Mouse (Mus musculus): ENCODE data around the gene Sipa1l3. TPM values are rescaled to one million over a fixed set of nuclear protein-coding genes. Genes with fewer than 3 reads are reported as not detected.

The Sipa1l3 gene
- polyA plus RNA-seq, 1 experiment from 2014 or later, result 9.7 TPM

DNA sequence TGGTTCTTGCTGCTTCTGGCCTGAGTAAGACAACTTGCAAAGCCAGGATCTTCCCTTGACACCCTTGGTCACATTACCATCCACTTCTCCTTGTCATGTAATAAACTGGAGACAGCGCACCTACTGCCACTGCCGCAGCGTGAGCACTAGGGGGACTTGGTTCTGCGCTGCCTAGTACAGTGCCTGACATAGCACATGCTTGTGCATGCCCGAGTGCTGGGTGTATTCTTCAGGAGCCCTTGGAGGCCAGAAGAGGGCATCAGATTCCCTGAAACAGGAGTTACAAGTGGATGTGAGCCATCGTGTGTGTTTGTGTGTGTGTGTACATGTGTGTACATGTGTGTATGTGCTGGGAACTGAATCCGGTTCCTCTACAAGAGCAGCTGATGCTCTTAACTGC is 231.0 kb downstream of the Sipa1l3 start:
- Histone ChIP-seq H3K9me3 (ENCODE audit: control insufficient read depth, low read length) (no peaks in the 10 kb centered on the region), H3K4me3 (ENCODE audit: low read depth, low read length) (no peak overlapping the region), H3K27ac (replicated peaks) (no peak overlapping the region), H3K36me3 (ENCODE audit: control insufficient read depth, insufficient read depth, low read length) (no peaks in the 10 kb centered on the region), H3K27me3 (ENCODE audit: control insufficient read depth, insufficient read depth, low read length) (no peaks in the 10 kb centered on the region), H3K9ac (ENCODE audit: low read length) (no peak overlapping the region), H3K4me1 (replicated peaks; ENCODE audit: control insufficient read depth, insufficient read depth) (no peaks in the 10 kb centered on the region), H3K4me2 (replicated peaks; ENCODE audit: low read depth) (no peak overlapping the region)
- no peak for DNase-seq (ENCODE audit: low spot score)
- TF ChIP-seq CTCF (IDR thresholded peaks at IDR 0.05; ENCODE audit: low read depth) (peak; percentile 59), EP300 (optimal IDR thresholded peaks at IDR 0.05) (no peak)
- WGBS, result 74% methylated on average over 7 of the region's 7 CpGs
- no peak; the same call in 1 of the 2 replicates for ATAC-seq (ENCODE audit: low FRiP score, low TSS enrichment)

GRCm38 (mm10) chr7:29284523-29284922 is 233.9 kb downstream of the Sipa1l3 start:
- 73% methylated on average over 6 of the region's 6 CpGs for WGBS
- H3K4me2 ChIP-seq (replicated peaks; ENCODE audit: low read depth), result no peak overlapping the region
- peak; percentile 22 for DNase-seq (ENCODE audit: low spot score)
- H3K4me1 ChIP-seq (replicated peaks; ENCODE audit: control insufficient read depth, insufficient read depth), result no peaks in the 10 kb centered on the region
- H3K27me3 ChIP-seq (ENCODE audit: control insufficient read depth, insufficient read depth, low read length), result 0 out of 2 replicates have a peak, but pooled peaks cover 2% of the 10 kb centered on the region
- H3K36me3 ChIP-seq (ENCODE audit: control insufficient read depth, insufficient read depth, low read length), result no peaks in the 10 kb centered on the region
- H3K27ac ChIP-seq (replicated peaks), result no peak overlapping the region
- H3K9ac ChIP-seq (ENCODE audit: low read length), result no peak overlapping the region
- no peak overlapping the region for H3K4me3 ChIP-seq (ENCODE audit: low read depth, low read length)
- H3K9me3 ChIP-seq (ENCODE audit: control insufficient read depth, low read length), result no peaks in the 10 kb centered on the region
- TF ChIP-seq CTCF (IDR thresholded peaks at IDR 0.05; ENCODE audit: low read depth), result no peak
- TF ChIP-seq EP300 (optimal IDR thresholded peaks at IDR 0.05), result no peak
- no peak for ATAC-seq (ENCODE audit: low FRiP score, low TSS enrichment)

DNA sequence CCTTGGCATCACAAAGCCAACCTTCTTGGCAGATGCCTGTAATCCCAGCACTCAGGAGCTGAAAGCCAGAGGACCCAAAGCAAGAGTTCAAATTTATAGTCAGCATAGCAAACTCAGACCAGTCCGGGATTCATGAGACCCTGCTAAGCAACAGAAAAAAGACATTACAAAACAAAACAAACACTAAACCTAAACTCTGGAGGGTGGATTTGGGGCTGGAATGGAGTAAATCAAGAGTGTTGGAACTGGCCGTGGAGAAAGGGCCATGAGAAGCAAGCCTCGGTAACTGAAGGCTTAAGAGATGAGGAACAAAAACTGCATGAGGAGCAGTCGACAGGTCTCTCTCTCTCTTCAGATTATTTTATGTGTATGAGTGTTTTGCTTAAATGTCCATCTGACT is 234.6 kb downstream of the Sipa1l3 start:
- Histone ChIP-seq H3K4me3 (ENCODE audit: low read depth, low read length) (no peak overlapping the region), H3K27me3 (ENCODE audit: control insufficient read depth, insufficient read depth, low read length) (0 out of 2 replicates have a peak, but pooled peaks cover 2% of the 10 kb centered on the region), H3K4me1 (replicated peaks; ENCODE audit: control insufficient read depth, insufficient read depth) (no peaks in the 10 kb centered on the region), H3K27ac (replicated peaks) (no peak overlapping the region), H3K9ac (ENCODE audit: low read length) (no peak overlapping the region), H3K9me3 (ENCODE audit: control insufficient read depth, low read length) (no peaks in the 10 kb centered on the region), H3K4me2 (replicated peaks; ENCODE audit: low read depth) (no peak overlapping the region), H3K36me3 (ENCODE audit: control insufficient read depth, insufficient read depth, low read length) (no peaks in the 10 kb centered on the region)
- 82% methylated on average over 4 of the region's 4 CpGs for WGBS
- ATAC-seq (ENCODE audit: low FRiP score, low TSS enrichment) (no peak), DNase-seq (ENCODE audit: low spot score) (no peak)
- TF ChIP-seq CTCF (IDR thresholded peaks at IDR 0.05; ENCODE audit: low read depth) (no peak), EP300 (optimal IDR thresholded peaks at IDR 0.05) (no peak)

- H3K4me2 ChIP-seq (replicated peaks; ENCODE audit: low read depth), result peak overlapping the region; percentile 86
- peak overlapping the region; percentile 97 for H3K27ac ChIP-seq (replicated peaks)
- H3K27me3 ChIP-seq (ENCODE audit: control insufficient read depth, insufficient read depth, low read length), result 0 out of 2 replicates have a peak, but pooled peaks cover 2% of the 10 kb centered on the region
- DNase-seq (ENCODE audit: low spot score) (no peak), ATAC-seq (ENCODE audit: low FRiP score, low TSS enrichment) (peak; percentile 62)
- H3K4me3 ChIP-seq (ENCODE audit: low read depth, low read length), result peak overlapping the region; percentile 65
- H3K9me3 ChIP-seq (ENCODE audit: control insufficient read depth, low read length), result no peaks in the 10 kb centered on the region
- TF ChIP-seq CTCF (IDR thresholded peaks at IDR 0.05; ENCODE audit: low read depth), result no peak
- no peak for TF ChIP-seq EP300 (optimal IDR thresholded peaks at IDR 0.05)
- no peaks in the 10 kb centered on the region for H3K4me1 ChIP-seq (replicated peaks; ENCODE audit: control insufficient read depth, insufficient read depth)
- WGBS, result 8% methylated on average over 21 of the region's 21 CpGs
- peak overlapping the region; percentile 90 for H3K9ac ChIP-seq (ENCODE audit: low read length)
- no peaks in the 10 kb centered on the region for H3K36me3 ChIP-seq (ENCODE audit: control insufficient read depth, insufficient read depth, low read length)
Observed at GRCm38 (mm10) chr7:29282074-29282554, 236.3 kb downstream of the Sipa1l3 start.

- 0 out of 2 replicates have a peak, but pooled peaks cover 2% of the 10 kb centered on the region for H3K27me3 ChIP-seq (ENCODE audit: control insufficient read depth, insufficient read depth, low read length)
- peak within 1 kb of the TSS; percentile 86 for H3K4me2 ChIP-seq (replicated peaks; ENCODE audit: low read depth)
- H3K27ac ChIP-seq (replicated peaks), result peak within 1 kb of the TSS; percentile 97
- H3K9ac ChIP-seq (ENCODE audit: low read length), result peak within 1 kb of the TSS; percentile 90
- H3K36me3 ChIP-seq (ENCODE audit: control insufficient read depth, insufficient read depth, low read length), result no peaks in the 10 kb centered on the region
- WGBS, result under 1% methylated on average over 75 of the region's 80 CpGs
- DNase-seq (ENCODE audit: low spot score) (peak; percentile 97), ATAC-seq (ENCODE audit: low FRiP score, low TSS enrichment) (peak; percentile 91)
- TF ChIP-seq EP300 (optimal IDR thresholded peaks at IDR 0.05) (peak; percentile 5), CTCF (IDR thresholded peaks at IDR 0.05; ENCODE audit: low read depth) (peak; percentile 62)
- no peaks in the 10 kb centered on the region; the same call in 1 of the 2 replicates for H3K4me1 ChIP-seq (replicated peaks; ENCODE audit: control insufficient read depth, insufficient read depth)
- no peaks in the 10 kb centered on the region for H3K9me3 ChIP-seq (ENCODE audit: control insufficient read depth, low read length)
- peak within 1 kb of the TSS; percentile 65 for H3K4me3 ChIP-seq (ENCODE audit: low read depth, low read length)
Observed at GRCm38 (mm10) chr7:29281201-29282073, 237.0 kb downstream of the Sipa1l3 start, which contains the start of gene Spint2. Spint2 (minus strand) TSS chr7:29281912.

Data from stomach, postnatal 0 days (tissue).